Mouse (Mus musculus) subcutaneous adipose tissue, adult 2 months (tissue): ENCODE results near the gene Mib2. TPM values are rescaled to one million over a fixed set of nuclear protein-coding genes. Genes with fewer than 3 reads are reported as not detected.

ENCODE experiments used
- polyA plus RNA-seq: library from polyadenylated mRNA; depleted of rRNA; stranded (reverse); fragments of >200 nt; gene quantifications from 2 replicates; pipeline ENCODE4 v1.2.3, GENCODE M21; 2012; ENCODE audit warnings: low replicate concordance; rRNA removed

The Mib2 gene
- 54.0 and 110 TPM in 2 replicates for polyA plus RNA-seq

GRCm38 (mm10) chr4:155668689-155669597, at the start of gene Mib2:
TSS of gene Mib2 (minus strand) at chr4:155669198.

GRCm38 (mm10) chr4:155704721-155705591, 36.0 kb upstream of the Mib2 start, which contains the start of gene Ssu72:
TSS of gene Ssu72 (plus strand) at chr4:155704800.

GRCm38 (mm10) chr4:155694111-155694481, 25.1 kb upstream of the Mib2 start, which contains the start of gene Fndc10:
TSS of gene Fndc10 (plus strand) at chr4:155694342.

GRCm38 (mm10) chr4:155653086-155653450, 15.9 kb downstream of the Mib2 start, which contains the start of gene Mmp23:
TSS of gene Mmp23 (minus strand) at chr4:155653384.

GRCm38 (mm10) chr4:155645308-155645707, 23.7 kb downstream of the Mib2 start, which contains the start of gene Gm10563:
TSS of gene Gm10563 (minus strand) at chr4:155645408.

GRCm38 (mm10) chr4:155624338-155625291, 44.4 kb downstream of the Mib2 start, which contains the start of gene Cdk11b:
TSS of gene Cdk11b (plus strand) at chr4:155624854.

Other genes with a start within 250 kb of the Mib2 start
- gene Tmem52, start 200.1 kb downstream of the Mib2 start, polyA plus RNA-seq, result 0.59 and 4.5 TPM in 2 replicates
- gene Gnb1, start 177.8 kb downstream of the Mib2 start, polyA plus RNA-seq, result 842 and 878 TPM in 2 replicates
- 177 and 252 TPM in 2 replicates for gene Nadk, start 106.8 kb downstream of the Mib2 start, polyA plus RNA-seq
- 8.3 and 14.7 TPM in 2 replicates for gene Slc35e2, start 67.8 kb downstream of the Mib2 start, polyA plus RNA-seq
- gene Cdk11b, start 44.3 kb downstream of the Mib2 start, polyA plus RNA-seq, result 21.1 and 33.0 TPM in 2 replicates
- not detected in 2 replicates for gene Gm10563, start 23.8 kb downstream of the Mib2 start, polyA plus RNA-seq
- 79.6 and 268 TPM in 2 replicates for gene Mmp23, start 15.8 kb downstream of the Mib2 start, polyA plus RNA-seq
- gene Fndc10, start 25.1 kb upstream of the Mib2 start, polyA plus RNA-seq, result 10.4 and 40.4 TPM in 2 replicates
- gene Ssu72, start 35.6 kb upstream of the Mib2 start, polyA plus RNA-seq, result 104 and 120 TPM in 2 replicates
- 1.1 and 2.9 TPM in 2 replicates for gene Tmem240, start 65.6 kb upstream of the Mib2 start, polyA plus RNA-seq
- 103 and 149 TPM in 2 replicates for gene Atad3a, start 91.9 kb upstream of the Mib2 start, polyA plus RNA-seq
- 21.0 and 37.2 TPM in 2 replicates for gene Vwa1, start 105.5 kb upstream of the Mib2 start, polyA plus RNA-seq
- gene Tmem88b, start 116.7 kb upstream of the Mib2 start, polyA plus RNA-seq, result 1.9 and 5.3 TPM in 2 replicates
- 0.24 and 0.50 TPM in 2 replicates for gene Ankrd65, start 121.2 kb upstream of the Mib2 start, polyA plus RNA-seq
- 86.1 and 127 TPM in 2 replicates for gene Mrpl20, start 133.7 kb upstream of the Mib2 start, polyA plus RNA-seq
- gene Ccnl2, start 143.3 kb upstream of the Mib2 start, polyA plus RNA-seq, result 92.1 and 107 TPM in 2 replicates
- gene Aurkaip1, start 162.1 kb upstream of the Mib2 start, polyA plus RNA-seq, result 126 and 179 TPM in 2 replicates
- gene Mxra8, start 170.5 kb upstream of the Mib2 start, polyA plus RNA-seq, result 377 and 387 TPM in 2 replicates
- gene Dvl1, start 178.2 kb upstream of the Mib2 start, polyA plus RNA-seq, result 126 and 153 TPM in 2 replicates
- gene Tas1r3, start 194.2 kb upstream of the Mib2 start, polyA plus RNA-seq, result 0.69 and 0.95 TPM in 2 replicates
- 28.1 and 32.4 TPM in 2 replicates for gene Cptp, start 200.2 kb upstream of the Mib2 start, polyA plus RNA-seq
- 30.7 and 42.4 TPM in 2 replicates for gene Ints11, start 200.3 kb upstream of the Mib2 start, polyA plus RNA-seq
- 68.2 and 105 TPM in 2 replicates for gene Pusl1, start 222.6 kb upstream of the Mib2 start, polyA plus RNA-seq
- 34.4 and 52.7 TPM in 2 replicates for gene Acap3, start 222.6 kb upstream of the Mib2 start, polyA plus RNA-seq